Mouse (Mus musculus) kidney, postnatal 0 days (tissue): ENCODE data around the gene Kank4. TPM values are rescaled to one million over a fixed set of nuclear protein-coding genes. Genes with fewer than 3 reads are reported as not detected.
A peak's percentile ranks its signal among the peaks of the same experiment; 100 is the strongest.
"Not testable (repeated sequence)": the region's sequence is repeated elsewhere in the genome, so short reads cannot be mapped to it uniquely, and the experiment has no call there.

Source experiments
- ATAC-seq: fragments of 200-750 bp; cut with Nextera tagmentation; replicated peaks from 2 replicates; pipeline ENCODE4 v1.8.0; 2017; ENCODE audit warnings: low read depth, moderate number of reproducible peaks, moderate TSS enrichment, moderate library complexity; ENCODE audit not compliant: low FRiP score
- DNase-seq: peaks from one replicate; pipeline ENCODE4 v3.0.0-alpha.2; 2016; ENCODE audit warnings: low spot score
- H3K27ac ChIP-seq: fragments of 300-500 bp; sonication (generic); 2 replicates; pipeline ENCODE4 v1.5.1; 2014; ENCODE audit warnings: mild to moderate bottlenecking
- H3K27me3 ChIP-seq: fragments of 300-500 bp; sonication (generic); 2 replicates; pipeline ENCODE4 v1.6.1; 2014; ENCODE audit warnings: low read length, mixed read lengths; ENCODE audit not compliant: insufficient read depth
- H3K36me3 ChIP-seq: fragments of 300-500 bp; sonication (generic); 2 replicates; pipeline ENCODE4 v1.6.1; 2014; ENCODE audit warnings: low read length, mixed read lengths; ENCODE audit not compliant: insufficient read depth
- H3K4me1 ChIP-seq: fragments of 300-500 bp; sonication (generic); replicated peaks from 2 replicates; pipeline ENCODE4 v1.6.1; 2014; ENCODE audit warnings: antibody characterized with exemption, low read length, mixed read lengths; ENCODE audit not compliant: insufficient read depth
- H3K4me2 ChIP-seq: fragments of 300-500 bp; sonication (generic); 2 replicates; pipeline ENCODE4 v1.6.1; 2014; ENCODE audit warnings: mild to moderate bottlenecking, low read length, moderate library complexity, mixed read lengths
- H3K4me3 ChIP-seq: fragments of 300-500 bp; sonication (generic); replicated peaks from 2 replicates; pipeline ENCODE4 v1.5.1; 2014; ENCODE audit warnings: low read depth, low read length
- H3K9ac ChIP-seq: fragments of 300-500 bp; sonication (generic); 2 replicates; pipeline ENCODE4 v1.6.1; 2014; ENCODE audit warnings: low read depth, low read length
- H3K9me3 ChIP-seq: fragments of 300-500 bp; sonication (generic); replicated peaks from 2 replicates; pipeline ENCODE4 v1.6.1; 2016; ENCODE audit warnings: low read length, inconsistent platforms, mixed read lengths
- CTCF ChIP-seq: IDR thresholded peaks from 2 replicates; pipeline ENCODE4 v1.5.1; 2016; ENCODE audit warnings: antibody characterized with exemption, low read depth, mild to moderate bottlenecking, moderate library complexity
- WGBS: fragments of 180-500 bp; shearing (Covaris S2); extraction: QIAGEN DNeasy Blood & Tissue Kit; methylation state at CpG from one replicate; pipeline ENCODE4 v1.1.7; 2014; 5-methylcytosine and 5-hydroxymethylcytosine counted together
- polyA plus RNA-seq: library from polyadenylated mRNA; unstranded; fragments of >200 nt; fragmentation: Nextera tagmentation; extraction: Ambion mirVana; gene quantifications from 2 replicates; pipeline ENCODE4 v1.2.1, GENCODE M21; 2015

Gene Kank4
- polyA plus RNA-seq, 1 experiment from 2014 or later = 2.3 TPM

DNA sequence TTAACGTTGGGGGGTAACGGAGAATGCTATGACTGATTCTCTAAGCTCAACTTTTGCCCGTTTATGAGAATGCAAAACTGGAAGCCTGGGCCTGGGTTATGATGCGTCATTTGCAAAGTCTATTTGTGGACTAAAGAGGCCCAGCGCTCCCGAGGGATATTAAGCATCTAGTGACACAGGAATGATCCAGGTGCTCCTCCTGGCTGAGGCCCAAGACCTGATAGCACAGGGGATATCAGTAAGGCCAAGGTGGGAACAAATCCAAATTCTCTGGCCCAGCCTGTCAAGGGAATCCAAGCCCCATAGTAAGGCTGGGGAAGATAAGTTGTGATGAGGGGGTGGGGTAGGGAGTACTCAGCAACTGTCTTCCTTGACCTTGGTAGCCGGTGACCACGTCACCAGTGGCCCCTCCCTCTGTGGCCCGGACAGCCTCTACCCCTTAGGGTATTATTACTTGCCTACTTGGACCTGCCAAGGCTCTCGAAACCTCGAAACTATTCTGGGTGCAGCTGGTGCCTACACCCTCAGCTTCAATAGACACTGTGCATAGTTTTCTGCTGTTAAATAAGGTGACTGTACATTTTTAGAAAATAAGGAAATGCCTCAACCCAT, 39.8 kb upstream of the Kank4 start:
- H3K27me3 ChIP-seq = no peaks in the 10 kb centered on the region
- ATAC-seq (no peak), DNase-seq (no peak)
- no peaks in the 10 kb centered on the region for H3K4me1 ChIP-seq
- H3K36me3 ChIP-seq = no peaks in the 10 kb centered on the region
- no peak for TF ChIP-seq CTCF
- no peak overlapping the region for H3K27ac ChIP-seq
- no peak overlapping the region for H3K4me3 ChIP-seq
- H3K9me3 ChIP-seq = no peaks in the 10 kb centered on the region
- WGBS = 61% methylated on average over 11 of the region's 11 CpGs
- H3K9ac ChIP-seq = no peak overlapping the region
- no peak overlapping the region for H3K4me2 ChIP-seq

GRCm38 (mm10) chr4:98853926-98854325, 36.6 kb upstream of the Kank4 start:
- 0 out of 2 replicates have a peak, but pooled peaks have one; percentile 5 for TF ChIP-seq CTCF
- no peak overlapping the region for H3K4me3 ChIP-seq
- no peak overlapping the region for H3K27ac ChIP-seq
- no peaks in the 10 kb centered on the region for H3K4me1 ChIP-seq
- no peaks in the 10 kb centered on the region for H3K9me3 ChIP-seq
- H3K27me3 ChIP-seq = no peaks in the 10 kb centered on the region
- ATAC-seq = no peak
- DNase-seq = peak; percentile 22
- no peak overlapping the region for H3K4me2 ChIP-seq
- H3K36me3 ChIP-seq = no peaks in the 10 kb centered on the region
- no peak overlapping the region for H3K9ac ChIP-seq
- WGBS = 46% methylated on average over 4 of the region's 4 CpGs

- not testable (repeated sequence) for ATAC-seq, H3K9me3 ChIP-seq, DNase-seq, H3K36me3 ChIP-seq, H3K27ac ChIP-seq, H3K27me3 ChIP-seq, H3K4me3 ChIP-seq, H3K4me1 ChIP-seq, H3K9ac ChIP-seq, H3K4me2 ChIP-seq
- WGBS = 75% methylated on average over 1 of the region's 1 CpGs
These were observed 33.1 kb upstream of the Kank4 start for GRCm38 (mm10) chr4:98850485-98850884.

GRCm38 (mm10) chr4:98847120-98847885, 30.0 kb upstream of the Kank4 start:
- TF ChIP-seq CTCF = no peak
- Histone ChIP-seq H3K4me3 (no peak overlapping the region), H3K9ac (no peak overlapping the region), H3K4me1 (0 out of 2 replicates have a peak, but pooled peaks cover 3% of the 10 kb centered on the region), H3K27ac (no peak overlapping the region), H3K27me3 (no peaks in the 10 kb centered on the region), H3K9me3 (no peaks in the 10 kb centered on the region), H3K36me3 (no peaks in the 10 kb centered on the region), H3K4me2 (no peak overlapping the region)
- 60% methylated on average over 6 of the region's 6 CpGs for WGBS
- ATAC-seq (no peak), DNase-seq (no peak)

- H3K4me1 ChIP-seq = 0 out of 2 replicates have a peak, but pooled peaks cover 3% of the 10 kb centered on the region
- no peak for ATAC-seq
- H3K4me2 ChIP-seq = no peak overlapping the region
- TF ChIP-seq CTCF = no peak
- H3K27me3 ChIP-seq = no peaks in the 10 kb centered on the region
- H3K27ac ChIP-seq = no peak overlapping the region
- no peaks in the 10 kb centered on the region for H3K9me3 ChIP-seq
- no peaks in the 10 kb centered on the region for H3K36me3 ChIP-seq
- DNase-seq = no peak
- WGBS = 41% methylated on average over 3 of the region's 3 CpGs
- H3K9ac ChIP-seq = no peak overlapping the region
- H3K4me3 ChIP-seq = no peak overlapping the region
These were observed 29.1 kb upstream of the Kank4 start for GRCm38 (mm10) chr4:98846396-98846795.

GRCm38 (mm10) chr4:98845687-98846125, 28.4 kb upstream of the Kank4 start:
- no peak overlapping the region for H3K9ac ChIP-seq
- ATAC-seq (peak; percentile 78), DNase-seq (no peak)
- H3K4me1 ChIP-seq = 0 out of 2 replicates have a peak, but pooled peaks cover 3% of the 10 kb centered on the region
- TF ChIP-seq CTCF = peak; percentile 26; the same call in 1 of the 2 replicates
- WGBS = 41% methylated on average over 8 of the region's 8 CpGs
- no peaks in the 10 kb centered on the region for H3K36me3 ChIP-seq
- H3K27ac ChIP-seq = no peak overlapping the region
- no peaks in the 10 kb centered on the region for H3K9me3 ChIP-seq
- H3K4me3 ChIP-seq = no peak overlapping the region
- no peak overlapping the region for H3K4me2 ChIP-seq
- H3K27me3 ChIP-seq = no peaks in the 10 kb centered on the region
